Mouse (Mus musculus) heart, embryonic 10.5 days (tissue): ENCODE measurements around the gene Csnk1g2. TPM values are rescaled to one million over a fixed set of nuclear protein-coding genes. Genes with fewer than 3 reads are reported as not detected.
A peak's percentile ranks its signal among the peaks of the same experiment; 100 is the strongest.

ENCODE experiments used
- DNase-seq: peaks from one replicate; pipeline ENCODE4 v3.0.0-alpha.2; 2017; ENCODE audit warnings: low spot score
- H3K27ac ChIP-seq: fragments of 300-500 bp; sonication (generic); 2 replicates; pipeline ENCODE4 v1.5.1; 2016; ENCODE audit warnings: mild to moderate bottlenecking
- H3K27me3 ChIP-seq: fragments of 300-500 bp; sonication (generic); 2 replicates; pipeline ENCODE4 v1.6.1; 2016; ENCODE audit warnings: mild to moderate bottlenecking; ENCODE audit not compliant: poor library complexity, insufficient read depth, severe bottlenecking
- H3K36me3 ChIP-seq: fragments of 300-500 bp; sonication (generic); 2 replicates; pipeline ENCODE4 v1.6.1; 2016; ENCODE audit warnings: mild to moderate bottlenecking, moderate library complexity
- H3K4me1 ChIP-seq: fragments of 300-500 bp; sonication (generic); 2 replicates; pipeline ENCODE4 v1.6.1; 2016; ENCODE audit warnings: mild to moderate bottlenecking
- H3K4me3 ChIP-seq: fragments of 300-500 bp; sonication (generic); 2 replicates; pipeline ENCODE4 v1.5.1; 2016; ENCODE audit warnings: mild to moderate bottlenecking, moderate library complexity
- H3K9me3 ChIP-seq: fragments of 300-500 bp; sonication (generic); 2 replicates; pipeline ENCODE4 v1.6.1; 2016; ENCODE audit warnings: mild to moderate bottlenecking, moderate library complexity
- WGBS: fragments of 180-500 bp; shearing (Covaris S2); methylation state at CpG from one replicate; pipeline ENCODE4 v1.1.7; 2016; 5-methylcytosine and 5-hydroxymethylcytosine counted together
- polyA plus RNA-seq: library from polyadenylated mRNA; unstranded; fragments of >200 nt; fragmentation: Nextera tagmentation; extraction: Ambion mirVana; gene quantifications from 2 replicates; pipeline ENCODE4 v1.2.1, GENCODE M21; 2016

Csnk1g2 gene
- polyA plus RNA-seq, 1 experiment from 2014 or later, result 150 TPM

DNA sequence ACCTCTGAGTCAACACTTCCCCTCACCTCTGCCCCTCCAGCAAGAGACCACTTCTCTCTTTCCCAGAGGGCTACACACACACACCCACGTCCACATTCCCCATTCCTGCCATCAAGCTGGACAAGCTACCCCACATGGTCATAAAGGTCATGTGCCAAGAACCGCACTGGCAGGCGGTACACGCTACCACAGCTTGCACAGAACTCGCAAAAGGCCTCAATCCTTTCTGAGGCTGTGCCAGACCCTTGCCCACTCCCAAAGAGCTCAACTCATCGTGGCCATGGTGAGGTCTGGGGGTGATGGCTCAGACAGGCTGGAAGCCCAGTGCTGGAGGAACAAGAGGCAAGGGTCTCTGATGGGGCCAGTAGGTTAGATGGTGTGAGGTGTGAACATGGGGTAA lies 32.2 kb downstream of the Csnk1g2 start:
- H3K36me3 ChIP-seq, result peaks cover 7% of the 10 kb centered on the region; the same call in 1 of the 2 replicates
- peak overlapping the region; percentile 79 for H3K4me3 ChIP-seq
- 88% methylated on average over 6 of the region's 6 CpGs for WGBS
- no peaks in the 10 kb centered on the region for H3K9me3 ChIP-seq
- H3K27me3 ChIP-seq, result no peaks in the 10 kb centered on the region
- H3K4me1 ChIP-seq, result peaks cover 49% of the 10 kb centered on the region
- no peak for DNase-seq
- H3K27ac ChIP-seq, result no peak overlapping the region

DNA sequence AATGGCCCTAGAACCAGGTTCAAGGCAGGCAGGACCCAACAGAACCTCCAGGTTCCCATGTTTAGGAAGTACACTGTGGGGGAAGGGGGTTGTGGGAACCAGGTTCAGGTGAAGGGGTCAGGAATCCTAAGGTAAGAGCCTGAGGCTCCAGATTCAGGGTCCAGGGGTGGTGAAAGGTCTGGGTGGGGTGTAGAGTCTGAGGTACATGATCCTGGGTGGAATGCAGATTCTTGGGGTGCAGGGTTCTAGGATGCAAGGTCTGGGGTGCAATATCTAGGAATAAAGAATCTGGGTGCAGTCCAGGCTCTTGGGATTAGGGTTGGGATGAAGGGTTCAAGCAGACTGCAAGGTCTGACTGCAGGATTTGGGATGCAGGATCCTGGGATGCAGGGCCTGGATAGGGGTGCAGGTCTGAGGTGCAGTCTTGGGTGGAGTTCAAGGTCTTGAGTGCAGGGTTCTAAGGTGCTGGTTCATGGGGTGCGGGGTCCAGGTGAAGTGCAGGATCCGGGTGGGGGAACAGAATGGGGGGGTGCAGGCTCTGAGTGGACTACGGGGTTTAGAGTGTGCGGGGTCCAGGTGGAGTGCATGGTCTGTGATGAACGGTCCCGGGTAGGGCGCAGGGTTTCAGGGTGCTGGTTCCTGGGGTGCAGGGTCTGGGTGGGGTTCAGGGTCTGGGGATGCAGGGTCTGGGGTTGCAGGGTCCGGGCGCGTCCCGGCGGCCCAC lies 32.9 kb downstream of the Csnk1g2 start:
- WGBS, result 4% methylated on average over 12 of the region's 12 CpGs

DNA sequence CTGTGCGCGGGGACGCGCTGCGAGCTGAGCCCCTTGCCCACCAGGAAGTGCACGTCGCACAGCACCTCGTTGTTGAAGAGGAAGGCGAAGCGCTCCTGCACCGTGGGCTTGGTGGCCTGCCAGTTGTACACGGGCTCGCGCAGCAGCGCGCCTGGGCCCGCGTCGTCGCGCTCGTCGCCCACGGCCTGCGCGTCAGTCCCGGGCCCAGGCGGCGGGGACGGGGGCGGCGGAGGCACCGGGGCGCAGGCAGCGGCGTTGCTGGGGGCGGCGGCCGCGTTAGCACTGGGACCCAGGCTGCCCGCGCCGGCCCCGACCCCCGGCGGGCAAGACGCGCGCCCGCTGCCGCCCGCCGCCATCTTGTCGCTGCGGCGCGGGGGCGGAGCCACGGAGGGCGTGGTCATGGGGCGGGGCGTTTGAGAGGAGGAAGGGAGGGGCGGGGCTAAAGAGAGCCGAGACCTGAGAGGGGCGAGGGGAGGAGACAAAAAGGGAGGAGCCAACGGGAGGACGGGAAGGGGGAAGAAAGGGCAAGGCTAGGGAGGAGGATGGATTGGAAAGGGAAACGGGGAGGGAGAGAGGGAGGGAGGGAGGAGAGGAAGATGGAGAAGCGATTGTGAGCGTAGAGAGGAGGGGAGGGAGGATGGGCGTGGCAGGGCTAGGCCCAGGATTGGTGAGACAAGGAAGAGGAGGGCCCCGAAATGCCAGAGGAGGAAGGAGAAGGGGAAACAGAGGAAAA lies 33.7 kb downstream of the Csnk1g2 start:
- Histone ChIP-seq H3K9me3 (no peaks in the 10 kb centered on the region), H3K4me3 (peak overlapping the region; percentile 79), H3K27ac (peak overlapping the region; percentile 96), H3K4me1 (peaks cover 44% of the 10 kb centered on the region), H3K36me3 (peaks cover 5% of the 10 kb centered on the region; the same call in 1 of the 2 replicates), H3K27me3 (no peaks in the 10 kb centered on the region)
- DNase-seq, result peak; percentile 98
- WGBS, result 1% methylated on average over 72 of the region's 72 CpGs

More for the DNA sequence above, 32.9 kb downstream of the Csnk1g2 start:
- Histone ChIP-seq H3K27ac (peak overlapping the region; percentile 96), H3K4me1 (peaks cover 45% of the 10 kb centered on the region), H3K9me3 (no peaks in the 10 kb centered on the region), H3K27me3 (no peaks in the 10 kb centered on the region), H3K4me3 (peak overlapping the region; percentile 79), H3K36me3 (peaks cover 7% of the 10 kb centered on the region; the same call in 1 of the 2 replicates)
- DNase-seq, result no peak

DNA sequence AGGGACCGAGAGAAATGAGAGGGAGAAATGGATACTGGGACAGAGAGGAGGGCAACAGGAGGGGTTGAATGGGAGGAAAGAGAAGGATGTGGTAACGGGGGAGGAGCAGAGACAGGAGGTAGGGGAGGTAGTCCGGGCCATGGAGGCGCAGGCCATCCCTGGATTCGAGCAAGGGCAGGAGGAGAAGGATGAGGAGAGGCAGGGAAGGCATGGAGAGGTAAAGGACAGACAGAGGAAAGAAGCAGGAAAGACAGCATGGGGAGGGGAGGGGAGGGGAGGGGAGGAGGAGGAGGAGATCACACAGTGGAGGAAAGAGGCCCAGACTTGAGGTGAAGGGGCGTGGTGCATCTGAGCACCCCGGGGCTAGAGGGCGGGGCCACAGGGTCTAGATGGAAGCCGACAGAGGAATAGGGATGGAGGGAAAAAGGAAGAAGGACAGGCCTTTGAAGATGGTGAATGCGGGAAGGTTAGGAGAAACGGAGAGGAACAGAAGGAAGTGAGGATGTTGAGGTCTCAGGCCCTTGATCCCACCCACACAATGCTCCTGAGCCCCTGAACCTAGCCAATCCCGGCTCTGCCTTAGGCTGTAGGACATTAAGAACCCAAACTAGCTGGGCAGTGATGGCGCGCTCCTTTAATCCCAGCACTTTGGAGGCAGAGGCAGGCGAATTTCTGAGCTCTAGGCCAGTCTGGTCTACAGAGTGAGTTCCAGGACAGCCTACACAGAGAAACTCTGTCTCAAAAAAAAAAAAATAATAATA lies 34.4 kb downstream of the Csnk1g2 start, which contains the start of gene Btbd2:
TSS of gene Btbd2 (minus strand) at position 209 of the 761 bp plus-strand sequence.
- Histone ChIP-seq H3K36me3 (peaks cover 3% of the 10 kb centered on the region; the same call in 1 of the 2 replicates), H3K9me3 (no peaks in the 10 kb centered on the region), H3K27ac (peak within 1 kb of the TSS; percentile 96), H3K4me1 (peaks cover 44% of the 10 kb centered on the region), H3K4me3 (peak within 1 kb of the TSS; percentile 79), H3K27me3 (no peaks in the 10 kb centered on the region)
- 19% methylated on average over 15 of the region's 15 CpGs for WGBS
- no peak for DNase-seq

DNA sequence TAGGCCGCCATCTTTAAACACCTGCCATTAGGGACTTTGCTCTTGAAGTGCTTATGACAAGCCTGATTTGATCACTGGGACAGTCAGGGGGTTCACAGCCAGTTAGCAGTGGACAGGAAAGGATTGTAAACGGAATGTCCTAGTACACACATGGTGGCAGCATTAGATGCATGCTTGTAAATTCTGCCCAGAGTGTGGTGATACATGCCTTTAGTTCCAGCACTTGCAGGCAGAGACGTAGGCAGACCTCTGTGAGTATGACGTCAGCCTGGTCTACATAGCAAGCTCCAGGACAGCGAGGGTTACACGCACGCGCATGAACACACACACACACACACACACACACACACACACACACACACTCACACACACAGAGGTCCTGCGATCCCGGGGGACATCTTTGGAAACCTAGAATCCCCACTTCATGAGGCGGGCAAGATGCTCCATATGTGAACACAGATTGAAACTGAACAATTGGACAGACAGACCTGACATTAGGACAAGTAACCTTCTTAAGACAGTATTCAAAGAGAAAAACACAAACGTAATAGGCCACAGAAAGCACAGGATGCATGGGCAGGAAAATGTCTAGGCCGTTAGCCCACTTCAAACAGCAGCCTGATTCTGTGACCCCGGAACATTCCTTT lies 35.7 kb downstream of the Csnk1g2 start:
- H3K27me3 ChIP-seq, result no peaks in the 10 kb centered on the region
- peak overlapping the region; percentile 64; the same call in 1 of the 2 replicates for H3K27ac ChIP-seq
- H3K9me3 ChIP-seq, result no peaks in the 10 kb centered on the region
- no peak overlapping the region for H3K4me3 ChIP-seq
- 83% methylated on average over 14 of the region's 14 CpGs for WGBS
- DNase-seq, result no peak
- peaks cover 44% of the 10 kb centered on the region for H3K4me1 ChIP-seq
- H3K36me3 ChIP-seq, result no peaks in the 10 kb centered on the region

DNA sequence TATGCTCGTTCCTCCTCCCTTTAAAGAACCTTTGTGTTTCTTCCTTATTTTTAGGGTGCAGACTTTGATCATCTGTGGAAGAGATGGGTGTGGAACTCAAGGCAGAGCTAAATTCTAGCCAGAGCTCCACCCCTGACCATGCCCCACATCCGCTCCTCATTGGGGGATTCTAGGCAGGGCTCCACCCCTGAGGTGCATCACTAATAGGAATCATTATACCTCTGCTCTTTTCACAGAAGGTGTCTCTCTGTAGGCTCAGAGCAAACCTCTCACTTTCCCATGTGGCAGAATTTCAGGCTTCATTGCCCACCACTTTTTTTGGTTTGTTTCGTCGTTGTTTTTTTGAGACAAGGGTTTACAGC lies 36.2 kb downstream of the Csnk1g2 start:
- no peak for DNase-seq
- peak overlapping the region; percentile 64 for H3K27ac ChIP-seq
- H3K4me3 ChIP-seq, result peak overlapping the region; percentile 22; the same call in 1 of the 2 replicates
- WGBS, result 61% methylated on average over 4 of the region's 4 CpGs
- H3K9me3 ChIP-seq, result no peaks in the 10 kb centered on the region
- H3K4me1 ChIP-seq, result peaks cover 48% of the 10 kb centered on the region
- H3K36me3 ChIP-seq, result no peaks in the 10 kb centered on the region
- H3K27me3 ChIP-seq, result no peaks in the 10 kb centered on the region

DNA sequence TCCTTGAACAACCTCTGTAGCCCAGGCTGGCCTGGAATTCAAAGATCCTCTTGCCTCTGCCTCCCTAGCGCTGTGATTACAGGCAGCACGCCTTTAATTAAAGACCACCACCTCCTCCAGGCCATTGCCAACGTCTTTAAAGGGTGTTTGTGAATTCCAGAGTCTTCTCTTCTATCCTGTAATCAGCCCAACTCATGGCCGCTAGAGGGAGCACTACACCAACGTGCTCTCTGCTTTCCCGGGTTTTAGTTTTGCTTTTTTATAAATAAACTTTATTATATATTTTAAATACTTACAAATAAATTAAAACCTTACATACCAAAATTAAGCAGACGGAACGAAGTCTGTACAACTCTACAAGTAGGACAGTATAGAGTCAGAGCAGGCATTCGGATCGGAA lies 36.6 kb downstream of the Csnk1g2 start:
- Histone ChIP-seq H3K27me3 (no peaks in the 10 kb centered on the region), H3K36me3 (no peaks in the 10 kb centered on the region), H3K9me3 (no peaks in the 10 kb centered on the region), H3K4me1 (peaks cover 49% of the 10 kb centered on the region), H3K4me3 (peak overlapping the region; percentile 22; the same call in 1 of the 2 replicates), H3K27ac (peak overlapping the region; percentile 64)
- DNase-seq, result no peak
- 16% methylated on average over 10 of the region's 10 CpGs for WGBS

DNA sequence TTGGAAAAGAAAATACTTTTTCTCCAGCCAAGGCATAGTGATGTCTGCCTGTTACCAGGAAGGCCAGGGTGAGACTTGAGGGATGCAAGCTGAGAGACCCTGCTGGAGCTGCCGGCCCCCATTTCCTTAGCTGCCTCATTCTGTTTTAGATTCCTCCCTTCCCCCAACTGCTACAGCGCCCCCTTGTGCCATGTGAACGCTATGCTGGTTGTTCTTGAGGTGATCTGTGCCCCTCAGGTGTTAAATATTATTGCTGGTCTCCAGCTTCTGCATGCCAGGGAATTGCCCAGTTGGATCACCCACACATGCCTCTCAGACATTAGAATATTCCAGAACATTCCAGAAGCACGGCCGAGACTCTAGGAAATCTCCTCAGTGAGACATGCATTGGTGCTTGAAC lies 38.5 kb downstream of the Csnk1g2 start:
- peaks cover 50% of the 10 kb centered on the region for H3K4me1 ChIP-seq
- DNase-seq, result no peak
- no peaks in the 10 kb centered on the region for H3K9me3 ChIP-seq
- no peak overlapping the region for H3K27ac ChIP-seq
- no peaks in the 10 kb centered on the region for H3K27me3 ChIP-seq
- peaks cover 4% of the 10 kb centered on the region for H3K36me3 ChIP-seq
- H3K4me3 ChIP-seq, result no peak overlapping the region
- 36% methylated on average over 5 of the region's 5 CpGs for WGBS

DNA sequence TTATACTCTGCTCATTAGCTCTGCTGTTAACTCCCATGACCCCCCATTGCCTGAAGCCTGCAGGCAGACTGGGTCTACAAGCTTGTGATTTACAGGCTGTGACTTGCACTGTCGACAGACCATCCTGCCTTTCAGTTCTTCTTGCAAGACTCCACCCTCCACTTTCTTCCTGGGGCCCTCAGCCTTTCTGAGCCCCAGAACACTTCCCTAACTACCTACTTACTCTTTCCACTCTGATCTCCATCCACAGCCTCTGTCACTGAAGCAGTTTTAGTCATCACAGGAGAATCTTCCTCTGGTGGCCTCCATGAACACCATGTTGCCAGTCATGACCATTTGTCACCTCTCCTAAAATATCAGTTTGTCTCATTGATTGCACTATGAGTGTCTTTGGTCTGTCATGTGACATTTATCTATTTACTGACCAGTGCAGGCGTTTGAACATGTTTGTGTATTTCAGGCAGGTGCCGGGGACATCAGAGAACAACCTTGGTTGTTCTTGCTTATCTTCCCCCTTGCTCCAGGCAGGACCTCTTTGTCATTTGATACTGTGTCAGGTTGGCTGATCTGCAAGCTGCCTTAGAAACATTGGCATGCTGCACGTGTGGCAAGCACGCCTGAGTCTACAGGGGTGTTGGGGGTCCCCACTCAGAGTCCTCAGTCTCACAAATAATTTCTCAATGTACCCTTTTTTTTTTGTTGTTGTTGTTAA lies 41.0 kb downstream of the Csnk1g2 start:
- H3K4me3 ChIP-seq, result no peak overlapping the region

DNA sequence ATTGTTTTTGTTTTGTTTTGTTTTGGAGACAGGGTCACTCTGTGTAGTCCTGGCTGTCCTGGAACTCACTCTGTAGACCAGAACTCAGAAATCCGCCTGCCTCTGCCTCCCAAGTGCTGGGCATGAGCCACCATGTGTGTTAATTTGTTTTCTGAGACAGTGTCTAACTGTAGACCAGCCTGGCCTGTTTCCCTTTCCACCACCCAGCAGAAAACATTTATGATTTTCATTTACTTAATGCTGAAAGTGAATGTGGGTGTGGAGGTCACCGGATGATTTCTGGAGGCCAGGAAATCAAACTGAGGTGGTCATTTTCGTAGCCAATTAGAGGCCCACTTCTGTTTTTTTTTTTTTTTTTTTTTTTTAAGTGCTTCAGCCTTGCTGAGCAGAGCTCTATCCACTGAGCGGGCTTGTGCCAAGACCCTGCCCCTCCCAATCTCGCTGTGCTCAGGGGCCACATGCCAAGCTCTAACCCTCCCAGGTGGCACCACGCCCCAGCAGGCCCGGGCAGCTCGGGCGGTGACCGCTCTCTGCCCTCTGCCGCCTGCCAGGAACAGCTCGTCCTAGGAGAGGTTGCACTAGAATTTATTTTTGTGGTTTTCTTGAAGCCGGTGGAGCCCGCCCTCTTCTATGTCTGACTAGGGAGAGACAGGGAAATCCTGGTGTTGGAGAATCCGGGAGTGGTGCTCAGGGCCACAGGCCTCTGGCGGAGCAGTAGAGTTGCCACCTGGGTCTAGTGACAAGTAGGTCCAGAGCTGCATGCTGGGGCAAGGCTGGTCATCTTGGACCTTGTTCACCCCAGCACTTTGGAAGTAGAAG lies 41.8 kb downstream of the Csnk1g2 start:
- WGBS, result 29% methylated on average over 16 of the region's 16 CpGs
- no peak for DNase-seq
- peaks cover 49% of the 10 kb centered on the region for H3K4me1 ChIP-seq
- H3K27me3 ChIP-seq, result no peaks in the 10 kb centered on the region
- H3K27ac ChIP-seq, result peak overlapping the region; percentile 79
- H3K36me3 ChIP-seq, result peaks cover 37% of the 10 kb centered on the region
- H3K9me3 ChIP-seq, result no peaks in the 10 kb centered on the region
- peak overlapping the region; percentile 32 for H3K4me3 ChIP-seq

More for the DNA sequence above, 41.0 kb downstream of the Csnk1g2 start:
- Histone ChIP-seq H3K36me3 (peaks cover 29% of the 10 kb centered on the region), H3K9me3 (no peaks in the 10 kb centered on the region), H3K27ac (peak overlapping the region; percentile 19), H3K4me1 (peaks cover 49% of the 10 kb centered on the region), H3K27me3 (no peaks in the 10 kb centered on the region)
- 22% methylated on average over 5 of the region's 5 CpGs for WGBS
- DNase-seq, result no peak

DNA sequence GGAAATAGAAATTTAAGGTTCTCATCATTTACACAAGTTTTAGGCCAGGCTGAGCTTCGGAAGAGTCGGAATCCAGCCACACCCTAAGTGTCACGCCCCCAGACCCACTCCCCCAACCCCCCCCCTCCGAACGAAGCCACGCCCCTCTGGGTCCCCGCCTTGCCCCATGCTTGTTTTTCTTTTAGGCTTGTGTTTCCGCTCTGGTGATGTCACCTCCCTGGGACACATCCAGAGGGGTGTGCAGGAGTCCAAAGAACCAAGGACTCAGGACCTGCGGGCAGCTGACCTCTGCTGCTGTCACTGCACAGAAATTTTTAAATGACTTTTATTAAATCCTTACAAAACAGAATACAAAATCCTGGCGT lies 42.4 kb downstream of the Csnk1g2 start:
- Histone ChIP-seq H3K9me3 (no peaks in the 10 kb centered on the region), H3K4me3 (peak overlapping the region; percentile 32), H3K36me3 (peaks cover 43% of the 10 kb centered on the region), H3K27me3 (no peaks in the 10 kb centered on the region), H3K4me1 (peaks cover 49% of the 10 kb centered on the region), H3K27ac (peak overlapping the region; percentile 79)
- DNase-seq, result no peak
- 8% methylated on average over 10 of the region's 10 CpGs for WGBS
